Mouse (Mus musculus): ENCODE data around the gene Magee2.
"Not testable (repeated sequence)": the region's sequence is repeated elsewhere in the genome, so short reads cannot be mapped to it uniquely, and the experiment has no call there.

Gene Magee2

DNA sequence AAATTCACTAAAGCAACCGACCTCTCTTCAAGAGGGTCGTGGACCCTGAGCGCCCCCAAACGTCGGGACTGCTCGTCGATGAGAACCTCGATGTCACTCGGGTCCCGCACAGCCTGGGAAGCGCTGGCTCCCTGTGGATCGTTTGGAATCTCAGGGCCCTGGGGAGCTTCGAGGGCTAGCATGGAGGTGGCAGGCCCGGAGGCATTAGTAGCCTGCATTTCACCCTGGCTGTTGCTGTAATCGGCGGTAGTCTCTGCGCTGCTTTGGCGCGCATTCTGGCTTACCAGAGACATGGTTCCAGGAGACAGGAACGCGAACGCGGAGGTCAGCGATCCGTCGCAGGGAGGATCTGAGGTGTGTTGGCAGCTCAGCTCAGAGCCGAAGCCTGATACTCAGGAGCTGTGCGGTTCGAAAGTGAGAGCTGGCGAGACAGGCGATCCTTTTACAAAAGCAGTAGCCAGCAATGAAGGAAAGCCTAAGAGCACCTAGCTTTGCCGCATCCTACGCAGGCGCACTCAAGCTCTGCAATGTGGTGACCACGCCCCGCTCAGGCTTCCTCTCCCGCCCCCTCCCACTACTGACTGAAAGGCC lies at the start of gene Magee2:
Gene Magee2, minus strand, starts transcription at position 517 of the 591 bp plus-strand sequence.
- DNase-seq, result peak; percentile 40

DNA sequence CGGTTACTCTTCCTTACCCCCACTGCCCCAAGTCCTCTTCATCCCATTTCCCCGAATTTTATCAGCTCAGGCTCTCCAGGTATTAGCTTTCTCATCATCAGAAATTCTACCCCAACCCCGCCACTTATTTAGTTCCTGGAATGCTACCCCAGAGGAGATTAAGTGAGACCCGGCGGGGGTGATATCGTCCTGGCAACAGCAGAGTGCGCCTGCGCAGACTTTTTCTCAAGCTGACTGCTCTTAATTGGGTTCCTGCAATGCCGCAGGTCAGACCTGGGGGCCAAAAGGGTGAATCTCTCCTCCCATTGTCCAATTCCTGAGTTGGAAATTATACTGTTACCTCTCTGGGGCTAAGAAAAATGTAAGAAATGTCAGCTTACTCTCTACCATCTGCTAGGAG lies 3.5 kb downstream of the Magee2 start:
- no peak for DNase-seq

DNA sequence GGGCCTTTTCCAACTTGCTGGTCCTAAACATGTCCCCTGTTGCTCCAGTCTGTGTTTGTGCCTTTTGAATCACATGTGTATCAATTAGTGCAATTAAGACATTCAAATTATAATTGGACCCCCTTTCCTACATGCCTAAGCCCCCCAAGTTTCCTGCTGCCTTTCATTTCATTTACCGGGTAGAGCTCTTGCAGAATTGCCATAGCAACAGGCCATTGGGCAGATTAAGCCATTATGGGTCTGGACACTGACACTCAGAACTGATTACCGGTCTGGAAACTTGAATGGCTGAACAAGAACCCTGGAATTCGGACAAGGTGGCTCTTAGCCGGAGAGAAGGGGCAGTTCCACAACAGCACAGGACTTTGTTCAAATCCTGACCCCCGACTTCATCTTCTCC lies 39.5 kb downstream of the Magee2 start:
- DNase-seq, result not testable (repeated sequence)

DNA sequence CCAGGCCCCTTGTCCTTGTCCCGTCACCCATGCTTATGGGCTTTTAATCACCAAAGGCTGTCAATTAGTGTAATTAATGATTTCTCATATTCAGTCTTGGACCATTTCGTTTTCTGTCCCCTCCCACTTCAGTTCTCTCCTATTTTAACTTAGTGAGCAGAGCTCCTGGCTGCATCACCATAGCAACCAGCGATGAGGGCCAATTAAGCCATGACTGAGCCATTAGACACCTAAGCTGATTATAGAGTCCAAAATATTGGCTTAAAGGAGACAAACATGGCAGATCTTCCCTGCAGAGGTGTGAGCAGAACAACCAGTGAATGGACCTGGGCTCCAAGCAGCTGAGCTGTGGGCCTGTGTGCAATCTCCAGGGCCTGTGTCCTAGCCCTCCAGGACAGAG lies 40.1 kb downstream of the Magee2 start:
- not testable (repeated sequence) for DNase-seq

DNA sequence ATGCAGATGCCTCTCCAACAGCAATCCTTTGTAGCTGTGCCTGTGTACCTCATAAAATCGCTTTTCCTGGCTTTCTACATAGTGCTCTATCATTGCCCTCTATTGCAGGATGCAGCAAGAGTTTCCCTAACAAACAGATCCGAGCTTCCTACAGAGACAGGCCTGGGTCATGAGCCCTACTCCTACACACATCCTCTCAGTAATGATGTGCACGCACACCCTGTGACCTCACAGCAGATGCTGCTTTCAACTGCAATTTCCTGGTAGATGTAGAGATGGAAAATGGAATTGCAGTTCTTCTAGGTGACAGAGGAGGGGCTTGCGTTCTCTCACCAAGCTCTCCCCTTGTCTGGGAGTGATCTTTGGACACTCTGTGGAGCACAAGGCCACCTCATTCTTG lies 43.4 kb downstream of the Magee2 start:
- not testable (repeated sequence) for DNase-seq

Data from thymus, postnatal 14 days (tissue).